8 mouse cellular contexts compared by ENCODE assay signal in genomic region chr10:75560549-75560899, GRCm38 (mm10). TPM values are rescaled to one million over a fixed set of nuclear protein-coding genes. Genes with fewer than 3 reads are reported as not detected.
DNase-seq lines count a peak whose midpoint lies in the region; ATAC-seq and TF ChIP-seq lines count a peak whose summit lies in the region.

No protein-coding gene starts in this region.

- H3K27me3 ChIP-seq in heart, embryonic 12.5 days (replicated peaks): peaks cover 77% of the 10 kb centered on the region
- H3K27me3 ChIP-seq in E14TG2a.4 (ENCODE audit: insufficient read depth, low read length): peaks cover 88% of the 10 kb centered on the region
- H3K27me3 ChIP-seq in forebrain, embryonic 15.5 days: no peaks in the 10 kb centered on the region
- H3K27me3 ChIP-seq in midbrain, embryonic 10.5 days (ENCODE audit: low read depth, poor library complexity, severe bottlenecking): peaks cover 84% of the 10 kb centered on the region

- 13% methylated on average over 6 of the region's 6 CpGs for WGBS in heart, embryonic 12.5 days
- WGBS in forebrain, embryonic 15.5 days: 17% methylated on average over 6 of the region's 6 CpGs
- WGBS in midbrain, embryonic 10.5 days: 14% methylated on average over 6 of the region's 6 CpGs

- no peak for ATAC-seq in heart, embryonic 12.5 days (ENCODE audit: insufficient number of reproducible peaks, low FRiP score)
- ATAC-seq in forebrain, embryonic 15.5 days (replicated peaks): peak; percentile 20

- no peaks in the 10 kb centered on the region for H3K36me3 ChIP-seq in heart, embryonic 12.5 days
- no peaks in the 10 kb centered on the region for H3K36me3 ChIP-seq in E14TG2a.4 (ENCODE audit: insufficient read depth, low read length)
- no peaks in the 10 kb centered on the region for H3K36me3 ChIP-seq in forebrain, embryonic 15.5 days
- no peaks in the 10 kb centered on the region for H3K36me3 ChIP-seq in midbrain, embryonic 10.5 days

- peak overlapping the region; percentile 98 for H3K4me2 ChIP-seq in heart, embryonic 12.5 days
- H3K4me2 ChIP-seq in forebrain, embryonic 15.5 days (replicated peaks): peak overlapping the region; percentile 97

- peak overlapping the region; percentile 64 for H3K4me3 ChIP-seq in heart, embryonic 12.5 days
- peak overlapping the region; percentile 78 for H3K4me3 ChIP-seq in E14TG2a.4 (replicated peaks; ENCODE audit: low read length)
- peak overlapping the region; percentile 80 for H3K4me3 ChIP-seq in forebrain, embryonic 15.5 days
- peak overlapping the region; percentile 74 for H3K4me3 ChIP-seq in midbrain, embryonic 10.5 days

- H3K4me1 ChIP-seq in heart, embryonic 12.5 days (replicated peaks): peaks cover 36% of the 10 kb centered on the region
- H3K4me1 ChIP-seq in E14TG2a.4 (replicated peaks; ENCODE audit: low read depth, low read length): peaks cover 64% of the 10 kb centered on the region
- peaks cover 49% of the 10 kb centered on the region for H3K4me1 ChIP-seq in forebrain, embryonic 15.5 days
- H3K4me1 ChIP-seq in midbrain, embryonic 10.5 days: peaks cover 38% of the 10 kb centered on the region

- no peak for DNase-seq in heart, adult 9 months (ENCODE audit: low spot score in 2 of 2)
- peak; percentile 32 for DNase-seq in midbrain, embryonic 10.5 days (ENCODE audit: low spot score)
- DNase-seq in Muller cell, postnatal 12 days (ENCODE audit: inconsistent ontology term): no peak
- DNase-seq in ovary, postnatal 14 days (ENCODE audit: low spot score): no peak
- no peak for DNase-seq in lung, postnatal 14 days

- no peak overlapping the region for H3K27ac ChIP-seq in heart, embryonic 12.5 days (ENCODE audit: poor library complexity, severe bottlenecking)
- H3K27ac ChIP-seq in forebrain, embryonic 15.5 days (replicated peaks): peak overlapping the region; percentile 91
- H3K27ac ChIP-seq in midbrain, embryonic 10.5 days (replicated peaks): no peak overlapping the region; the same call in 1 of the 2 replicates

- H3K9ac ChIP-seq in heart, embryonic 12.5 days: no peak overlapping the region
- peak overlapping the region; percentile 94 for H3K9ac ChIP-seq in forebrain, embryonic 15.5 days (replicated peaks)

- no peak for TF ChIP-seq CTCF in E14TG2a.4 (conservative IDR thresholded peaks at IDR 0.05; ENCODE audit: low read length)

- no peaks in the 10 kb centered on the region for H3K9me3 ChIP-seq in heart, embryonic 12.5 days (replicated peaks)
- no peaks in the 10 kb centered on the region for H3K9me3 ChIP-seq in E14TG2a.4 (ENCODE audit: low read length)
- no peaks in the 10 kb centered on the region for H3K9me3 ChIP-seq in forebrain, embryonic 15.5 days
- H3K9me3 ChIP-seq in midbrain, embryonic 10.5 days (replicated peaks): no peaks in the 10 kb centered on the region

RNA-seq across cellular contexts. Expression of gene Lrrc75b, which starts 0.4 kb away (rescaled TPM):
- 1.4 and 1.6 TPM in 2 replicates for polyA plus RNA-seq in heart, embryonic 12.5 days (2016; fragmentation: Nextera tagmentation; extraction: Ambion mirVana)
- 16.4 TPM in 2 replicates for polyA plus RNA-seq in forebrain, embryonic 15.5 days (2015; fragmentation: Nextera tagmentation; extraction: Ambion mirVana)
- polyA plus RNA-seq in midbrain, embryonic 10.5 days (2016; fragmentation: Nextera tagmentation; extraction: Ambion mirVana): 1.6 and 3.8 TPM in 2 replicates

RNA-seq across cellular contexts. Expression of gene Ggt1, which starts 0.9 kb away (rescaled TPM):
- polyA plus RNA-seq in heart, embryonic 12.5 days (2016; fragmentation: Nextera tagmentation; extraction: Ambion mirVana): 0.34 and 0.49 TPM in 2 replicates
- polyA plus RNA-seq in forebrain, embryonic 15.5 days (2015; fragmentation: Nextera tagmentation; extraction: Ambion mirVana): 0.67 and 0.79 TPM in 2 replicates
- polyA plus RNA-seq in midbrain, embryonic 10.5 days (2016; fragmentation: Nextera tagmentation; extraction: Ambion mirVana): 2.7 and 3.1 TPM in 2 replicates

RNA-seq across cellular contexts. Expression of gene Ggt5, which starts 28.6 kb away (rescaled TPM):
- 6.1 and 7.7 TPM in 2 replicates for polyA plus RNA-seq in heart, embryonic 12.5 days (2016; fragmentation: Nextera tagmentation; extraction: Ambion mirVana)
- polyA plus RNA-seq in forebrain, embryonic 15.5 days (2015; fragmentation: Nextera tagmentation; extraction: Ambion mirVana): 2.5 and 3.0 TPM in 2 replicates
- polyA plus RNA-seq in midbrain, embryonic 10.5 days (2016; fragmentation: Nextera tagmentation; extraction: Ambion mirVana): 0.56 and 1.2 TPM in 2 replicates

RNA-seq across cellular contexts. Expression of gene Gucd1, which starts 42.8 kb away (rescaled TPM):
- polyA plus RNA-seq in heart, embryonic 12.5 days (2016; fragmentation: Nextera tagmentation; extraction: Ambion mirVana): 26.8 and 27.9 TPM in 2 replicates
- polyA plus RNA-seq in forebrain, embryonic 15.5 days (2015; fragmentation: Nextera tagmentation; extraction: Ambion mirVana): 20.1 and 20.2 TPM in 2 replicates
- 32.1 and 35.7 TPM in 2 replicates for polyA plus RNA-seq in midbrain, embryonic 10.5 days (2016; fragmentation: Nextera tagmentation; extraction: Ambion mirVana)

RNA-seq across cellular contexts. Expression of gene Snrpd3, which starts 43.2 kb away (rescaled TPM):
- polyA plus RNA-seq in heart, embryonic 12.5 days (2016; fragmentation: Nextera tagmentation; extraction: Ambion mirVana): 105 and 106 TPM in 2 replicates
- 155 and 156 TPM in 2 replicates for polyA plus RNA-seq in forebrain, embryonic 15.5 days (2015; fragmentation: Nextera tagmentation; extraction: Ambion mirVana)
- polyA plus RNA-seq in midbrain, embryonic 10.5 days (2016; fragmentation: Nextera tagmentation; extraction: Ambion mirVana): 271 and 281 TPM in 2 replicates
